Mouse (Mus musculus) embryonic facial prominence, embryonic 12.5 days (tissue): ENCODE measurements around the gene Atp6v1a. TPM values are rescaled to one million over a fixed set of nuclear protein-coding genes. Genes with fewer than 3 reads are reported as not detected.

Source experiments
- ATAC-seq: fragments of 200-750 bp; cut with Nextera tagmentation; 2 replicates; pipeline ENCODE4 v1.8.0; 2017; ENCODE audit not compliant: insufficient number of reproducible peaks, insufficient read depth, low FRiP score, low TSS enrichment
- H3K27ac ChIP-seq: fragments of 300-500 bp; sonication (generic); 2 replicates; pipeline ENCODE4 v1.5.1; 2016; ENCODE audit warnings: mild to moderate bottlenecking
- H3K27me3 ChIP-seq: fragments of 300-500 bp; sonication (generic); 2 replicates; pipeline ENCODE4 v1.6.1; 2016; ENCODE audit warnings: mild to moderate bottlenecking, moderate library complexity
- H3K36me3 ChIP-seq: fragments of 300-500 bp; sonication (generic); 2 replicates; pipeline ENCODE4 v1.6.1; 2016; ENCODE audit warnings: mild to moderate bottlenecking
- H3K4me1 ChIP-seq: fragments of 300-500 bp; sonication (generic); 2 replicates; pipeline ENCODE4 v1.6.1; 2016
- H3K4me2 ChIP-seq: fragments of 300-500 bp; sonication (generic); replicated peaks from 2 replicates; pipeline ENCODE4 v1.6.1; 2016; ENCODE audit warnings: mild to moderate bottlenecking, moderate library complexity
- H3K4me3 ChIP-seq: fragments of 300-500 bp; sonication (generic); 2 replicates; pipeline ENCODE4 v1.5.1; 2016; ENCODE audit warnings: mild to moderate bottlenecking
- H3K9ac ChIP-seq: fragments of 300-500 bp; sonication (generic); 2 replicates; pipeline ENCODE4 v1.6.1; 2016; ENCODE audit warnings: mild to moderate bottlenecking, moderate library complexity
- H3K9me3 ChIP-seq: fragments of 300-500 bp; sonication (generic); 2 replicates; pipeline ENCODE4 v1.6.1; 2016; ENCODE audit warnings: mild to moderate bottlenecking, moderate library complexity
- WGBS: fragments of 180-500 bp; shearing (Covaris S2); methylation state at CpG from one replicate; pipeline ENCODE4 v1.1.7; 2016; 5-methylcytosine and 5-hydroxymethylcytosine counted together
- polyA plus RNA-seq: library from polyadenylated mRNA; unstranded; fragments of >200 nt; fragmentation: Nextera tagmentation; extraction: Ambion mirVana; gene quantifications from 2 replicates; pipeline ENCODE4 v1.2.1, GENCODE M21; 2016

The Atp6v1a gene
- polyA plus RNA-seq, 1 experiment from 2014 or later = 44.9 TPM

GRCm38 (mm10) chr16:44052390-44052789, 87.1 kb downstream of the Atp6v1a start:
- Histone ChIP-seq H3K27ac (no peak overlapping the region), H3K4me2 (no peak overlapping the region), H3K9ac (no peak overlapping the region), H3K9me3 (no peaks in the 10 kb centered on the region), H3K36me3 (no peaks in the 10 kb centered on the region), H3K27me3 (no peaks in the 10 kb centered on the region), H3K4me1 (peaks cover 6% of the 10 kb centered on the region; the same call in 1 of the 2 replicates), H3K4me3 (no peak overlapping the region)
- no peak for ATAC-seq
- WGBS = 66% methylated on average over 6 of the region's 6 CpGs

- no peak overlapping the region for H3K27ac ChIP-seq
- WGBS = 87% methylated on average over 5 of the region's 5 CpGs
These were observed 89.4 kb downstream of the Atp6v1a start for GRCm38 (mm10) chr16:44050139-44050538.

GRCm38 (mm10) chr16:44039112-44039511, 100.4 kb downstream of the Atp6v1a start:
- Histone ChIP-seq H3K27ac (no peak overlapping the region), H3K4me3 (no peak overlapping the region), H3K27me3 (no peaks in the 10 kb centered on the region), H3K4me2 (no peak overlapping the region), H3K4me1 (no peaks in the 10 kb centered on the region), H3K36me3 (no peaks in the 10 kb centered on the region), H3K9me3 (no peaks in the 10 kb centered on the region), H3K9ac (no peak overlapping the region)
- no peak for ATAC-seq
- 79% methylated on average over 4 of the region's 4 CpGs for WGBS

More at GRCm38 (mm10) chr16:44050139-44050538, 89.4 kb downstream of the Atp6v1a start:
- Histone ChIP-seq H3K9ac (no peak overlapping the region), H3K4me1 (peaks cover 6% of the 10 kb centered on the region; the same call in 1 of the 2 replicates), H3K4me3 (no peak overlapping the region), H3K36me3 (no peaks in the 10 kb centered on the region), H3K4me2 (no peak overlapping the region), H3K27me3 (no peaks in the 10 kb centered on the region), H3K9me3 (no peaks in the 10 kb centered on the region)
- no peak for ATAC-seq

Other genes with a start within 250 kb of the Atp6v1a start
- 14.2 and 14.4 TPM in 2 replicates for gene Ccdc191, start 249.9 kb downstream of the Atp6v1a start, polyA plus RNA-seq
- 33.2 and 36.4 TPM in 2 replicates for gene Qtrt2, start 212.9 kb downstream of the Atp6v1a start, polyA plus RNA-seq
- gene Zdhhc23, start 159.9 kb downstream of the Atp6v1a start, polyA plus RNA-seq = 0.34 and 0.59 TPM in 2 replicates
- 6.2 and 6.3 TPM in 2 replicates for gene Gramd1c, start 76.4 kb downstream of the Atp6v1a start, polyA plus RNA-seq
- 114 and 125 TPM in 2 replicates for gene Naa50, start 125 bp upstream of the Atp6v1a start, polyA plus RNA-seq
- 3.4 and 3.5 TPM in 2 replicates for gene Usf3, start 33.5 kb upstream of the Atp6v1a start, polyA plus RNA-seq
- gene Sidt1, start 193.5 kb upstream of the Atp6v1a start, polyA plus RNA-seq = 0.37 and 0.45 TPM in 2 replicates
- 29.2 and 34.2 TPM in 2 replicates for gene Spice1, start 207.4 kb upstream of the Atp6v1a start, polyA plus RNA-seq